Mouse (Mus musculus) ovary, adult 2 months (tissue): ENCODE measurements around the gene Aknad1. TPM values are rescaled to one million over a fixed set of nuclear protein-coding genes. Genes with fewer than 3 reads are reported as not detected.

Source experiments
- polyA plus RNA-seq: library from polyadenylated mRNA; depleted of rRNA; stranded (reverse); fragments of >200 nt; gene quantifications from 2 replicates; pipeline ENCODE4 v1.2.3, GENCODE M21; 2012; rRNA removed

The Aknad1 gene
- 0.10 and 0.25 TPM in 2 replicates for polyA plus RNA-seq

GRCm38 (mm10) chr3:108739045-108739708, at the start of gene Aknad1:
Gene Aknad1 (plus strand): TSS chr3:108739658.

GRCm38 (mm10) chr3:108722036-108722872, 17.2 kb upstream of the Aknad1 start, which contains the start of gene Gpsm2:
Gene Gpsm2 (minus strand): TSS chr3:108722309.

Other genes with a start within 250 kb of the Aknad1 start
- gene 1700013F07Rik, start 205.5 kb upstream of the Aknad1 start, polyA plus RNA-seq, result 2.6 and 4.2 TPM in 2 replicates
- gene 5330417C22Rik, start 203.1 kb upstream of the Aknad1 start, polyA plus RNA-seq, result 4.6 and 6.4 TPM in 2 replicates
- 2.6 and 2.7 TPM in 2 replicates for gene Tmem167b, start 177.2 kb upstream of the Aknad1 start, polyA plus RNA-seq
- 0.78 and 1.5 TPM in 2 replicates for gene Taf13, start 168.0 kb upstream of the Aknad1 start, polyA plus RNA-seq
- 5.7 and 5.9 TPM in 2 replicates for gene Wdr47, start 148.4 kb upstream of the Aknad1 start, polyA plus RNA-seq
- 29.8 and 31.1 TPM in 2 replicates for gene Clcc1, start 85.7 kb upstream of the Aknad1 start, polyA plus RNA-seq
- 3.4 and 3.5 TPM in 2 replicates for gene Gpsm2, start 17.3 kb upstream of the Aknad1 start, polyA plus RNA-seq
- gene Stxbp3, start 100.9 kb downstream of the Aknad1 start, polyA plus RNA-seq, result 5.0 and 5.8 TPM in 2 replicates
- 32.8 and 33.3 TPM in 2 replicates for gene Fndc7, start 150.3 kb downstream of the Aknad1 start, polyA plus RNA-seq
- 89.6 and 124 TPM in 2 replicates for gene Prpf38b, start 172.1 kb downstream of the Aknad1 start, polyA plus RNA-seq
- gene Henmt1, start 200.2 kb downstream of the Aknad1 start, polyA plus RNA-seq, result 0.42 and 0.67 TPM in 2 replicates
- gene Gm9857, start 200.8 kb downstream of the Aknad1 start, polyA plus RNA-seq, result 1.3 and 1.8 TPM in 2 replicates